Mouse (Mus musculus): Measurements from ENCODE around the gene Zfp750. TPM values are rescaled to one million over a fixed set of nuclear protein-coding genes. Genes with fewer than 3 reads are reported as not detected.

Gene Zfp750
- under 1 TPM in 2 of 4 experiments, not detected in 2; 0.59 to 0.73 TPM for total RNA-seq (2022)

DNA sequence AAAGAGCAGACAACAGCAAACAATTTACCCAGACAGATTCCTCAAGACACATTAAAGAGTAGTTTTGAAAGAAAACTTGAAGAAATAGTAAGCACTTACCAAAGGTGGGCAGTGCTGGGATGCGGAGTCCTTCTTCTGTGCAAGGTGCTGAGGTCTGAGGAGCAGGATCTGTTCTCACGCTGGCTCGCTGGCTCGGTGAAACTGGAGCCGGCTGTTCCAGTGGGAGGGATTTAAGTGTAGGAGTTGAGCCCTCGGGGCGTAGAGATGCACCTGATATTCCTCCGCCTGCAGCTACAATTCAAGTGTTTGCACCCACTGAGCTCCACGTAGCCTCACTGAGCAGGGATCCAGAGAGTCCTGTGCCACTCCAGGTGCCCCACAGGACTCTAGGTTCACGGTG lies at the start of gene Zfp750:
Zfp750 (minus strand) TSS at position 203 of the 400 bp plus-strand sequence.
- DNase-seq: no peak

DNA sequence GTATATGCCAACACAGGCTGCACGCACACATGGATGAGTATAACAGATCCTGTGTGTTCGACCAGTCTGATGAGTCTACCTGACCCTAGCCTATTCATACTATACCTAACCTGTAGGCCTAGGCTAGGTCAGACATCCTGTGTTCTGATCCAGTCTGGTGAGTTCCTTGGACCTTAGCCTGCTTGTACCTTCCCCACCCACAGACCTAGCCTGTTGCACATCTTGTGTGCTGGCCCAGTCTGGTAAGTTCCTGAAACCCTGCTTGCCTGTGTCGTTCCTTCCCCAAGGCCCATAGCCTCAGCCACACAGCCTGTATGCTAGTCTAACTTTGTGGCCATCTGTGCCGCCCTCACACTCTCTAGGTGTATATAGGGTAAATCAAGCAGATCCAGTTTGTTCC lies 45.1 kb upstream of the Zfp750 start:
- no peak for DNase-seq

DNA sequence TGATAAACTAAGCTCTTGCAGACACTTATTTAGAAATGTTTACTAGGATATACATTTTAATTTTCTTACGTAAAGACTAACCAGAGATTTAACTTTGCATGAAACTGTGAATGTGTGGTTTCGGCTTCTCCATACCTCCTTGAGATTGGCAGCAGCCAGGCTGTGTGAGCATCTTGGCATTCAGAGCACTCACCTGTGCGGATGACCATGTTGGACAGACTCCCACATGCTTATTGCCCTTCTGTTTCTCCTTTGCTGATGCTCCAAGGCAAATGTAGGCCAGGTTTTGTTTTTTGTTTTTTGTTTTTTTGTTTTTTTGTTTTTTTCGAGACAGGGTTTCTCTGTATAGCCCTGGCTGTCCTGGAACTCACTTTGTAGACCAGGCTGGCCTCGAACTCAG lies 44.2 kb upstream of the Zfp750 start:
- DNase-seq: no peak

DNA sequence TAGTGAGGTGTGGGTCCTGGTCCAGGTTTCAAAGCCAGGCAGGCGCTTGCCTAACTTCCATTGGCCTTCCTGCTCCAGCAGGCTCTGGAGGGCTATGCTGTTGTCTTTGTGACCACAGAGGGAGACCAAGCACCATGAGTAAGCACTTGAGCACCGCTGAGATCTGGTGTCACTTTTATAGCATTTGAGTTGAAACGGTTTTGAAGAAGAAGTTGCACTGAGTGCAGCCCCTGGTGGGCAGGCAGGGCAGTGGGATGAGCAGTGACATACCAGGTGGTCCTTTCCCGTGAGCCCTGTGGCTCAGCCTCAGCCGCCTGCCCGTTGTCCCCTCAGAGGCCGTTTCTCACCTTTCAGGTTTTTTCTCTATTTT lies 41.1 kb upstream of the Zfp750 start:
- DNase-seq: no peak

DNA sequence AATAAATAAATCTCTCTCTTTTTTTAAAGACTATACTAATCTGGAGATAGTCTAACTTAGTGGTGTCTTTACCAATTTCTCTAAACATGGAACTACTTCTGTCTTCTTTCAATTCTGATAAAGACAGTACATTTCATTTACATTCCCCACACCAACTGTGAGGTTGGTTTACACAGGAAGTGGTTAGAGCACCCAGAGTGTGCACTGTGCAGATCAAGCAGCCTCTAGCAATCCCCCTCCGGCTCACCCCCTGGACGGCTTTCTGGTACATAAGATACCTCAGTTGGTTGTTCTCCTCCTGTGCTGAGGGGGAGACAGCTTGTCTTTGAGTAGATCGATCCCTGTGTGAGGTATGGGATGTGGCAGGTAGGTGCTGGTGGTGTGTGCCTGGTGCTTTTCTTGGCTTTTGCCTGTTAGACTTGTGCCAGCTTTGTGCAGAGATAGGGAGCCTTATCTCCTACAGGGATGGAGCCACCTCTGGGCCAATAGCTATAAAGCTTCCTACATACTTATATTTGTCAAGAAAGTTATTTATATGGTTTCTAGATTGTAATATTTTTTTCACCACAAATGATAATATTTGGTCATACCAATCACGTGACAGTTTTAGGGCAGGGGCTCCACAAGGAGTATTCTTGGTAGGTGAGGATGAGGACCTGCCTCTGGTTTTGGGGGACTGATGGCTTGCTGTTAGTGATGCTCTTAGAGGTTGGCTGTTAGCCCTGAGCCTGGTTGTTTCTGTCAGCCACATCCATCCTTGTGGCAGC lies 40.6 kb upstream of the Zfp750 start:
- DNase-seq: no peak

DNA sequence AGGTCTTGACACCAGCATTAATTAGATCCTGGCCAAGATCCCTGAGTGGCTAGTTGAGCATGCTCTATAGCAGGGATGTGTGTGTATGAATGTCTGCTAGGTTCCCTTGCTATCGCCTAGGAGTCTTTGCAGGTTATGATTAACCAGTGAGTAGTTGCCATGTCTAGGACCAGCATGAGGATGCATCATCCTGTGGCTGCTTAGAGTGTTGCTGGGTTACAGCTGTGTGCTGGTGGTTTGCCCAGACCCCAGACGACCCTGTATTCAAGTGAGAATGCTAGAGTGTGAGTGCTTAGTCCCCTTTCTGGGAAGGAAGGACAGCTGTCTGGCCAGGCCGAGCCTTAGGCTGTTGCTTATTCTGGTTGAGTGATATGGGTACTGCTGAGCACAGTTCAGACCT lies 39.4 kb upstream of the Zfp750 start:
- DNase-seq: no peak

DNA sequence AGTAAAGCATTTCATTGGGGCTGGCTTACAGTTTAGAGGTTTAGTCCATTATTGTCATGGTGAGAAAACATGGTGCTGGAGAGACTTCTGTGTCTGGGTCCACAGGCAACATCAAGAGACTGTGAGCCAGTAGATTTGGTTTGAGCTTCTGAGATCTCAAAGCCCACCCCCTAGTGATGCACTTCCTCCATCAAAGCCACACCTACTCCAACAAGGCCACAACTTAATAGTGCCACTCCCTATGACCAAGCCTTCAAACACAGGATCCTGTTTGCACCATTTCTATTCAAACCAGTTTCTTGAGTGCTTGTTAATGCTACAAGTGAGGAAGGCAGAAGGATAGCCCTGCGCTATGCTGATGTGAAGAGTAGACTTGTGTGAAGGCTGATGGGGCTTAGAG lies 38.8 kb upstream of the Zfp750 start:
- DNase-seq: no peak

DNA sequence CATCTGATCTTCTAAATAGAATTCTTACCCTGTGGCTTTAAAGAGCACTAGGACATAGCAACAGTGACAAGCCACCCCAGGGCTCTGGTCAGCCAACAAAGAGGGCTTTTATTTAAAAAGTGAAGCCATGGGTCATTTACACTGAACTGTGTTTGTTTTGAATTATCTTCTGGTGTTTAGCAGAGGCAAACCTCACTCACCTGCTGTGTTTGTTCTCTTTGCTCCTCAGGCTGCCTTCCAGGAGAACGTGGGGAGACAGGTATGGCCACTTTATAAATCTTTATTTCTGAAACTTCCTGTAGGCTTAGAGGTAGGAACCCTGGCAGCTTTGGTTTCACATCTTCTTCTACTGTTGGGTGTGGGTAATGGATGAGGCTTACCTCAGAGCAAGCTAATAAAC lies 37.6 kb upstream of the Zfp750 start:
- DNase-seq: no peak

DNA sequence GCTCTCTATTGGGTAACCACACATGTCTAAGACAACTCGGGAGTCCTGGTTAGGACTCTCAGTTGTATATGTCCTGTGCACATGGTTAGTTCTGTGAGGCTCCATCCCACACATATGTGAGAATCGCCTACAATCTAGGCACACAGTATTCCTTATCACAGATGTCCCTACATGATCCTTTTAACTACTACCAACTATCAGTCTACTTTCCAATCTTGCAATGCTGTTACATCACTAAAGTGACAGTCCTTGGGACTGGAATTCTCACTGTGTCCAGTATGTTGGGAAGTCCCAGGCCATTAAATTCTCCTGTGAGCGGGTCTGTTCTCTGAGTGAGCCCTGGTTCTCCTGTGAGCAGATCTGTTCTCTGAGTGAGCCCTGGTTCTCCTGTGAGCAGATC lies 34.3 kb upstream of the Zfp750 start:
- DNase-seq: no peak

DNA sequence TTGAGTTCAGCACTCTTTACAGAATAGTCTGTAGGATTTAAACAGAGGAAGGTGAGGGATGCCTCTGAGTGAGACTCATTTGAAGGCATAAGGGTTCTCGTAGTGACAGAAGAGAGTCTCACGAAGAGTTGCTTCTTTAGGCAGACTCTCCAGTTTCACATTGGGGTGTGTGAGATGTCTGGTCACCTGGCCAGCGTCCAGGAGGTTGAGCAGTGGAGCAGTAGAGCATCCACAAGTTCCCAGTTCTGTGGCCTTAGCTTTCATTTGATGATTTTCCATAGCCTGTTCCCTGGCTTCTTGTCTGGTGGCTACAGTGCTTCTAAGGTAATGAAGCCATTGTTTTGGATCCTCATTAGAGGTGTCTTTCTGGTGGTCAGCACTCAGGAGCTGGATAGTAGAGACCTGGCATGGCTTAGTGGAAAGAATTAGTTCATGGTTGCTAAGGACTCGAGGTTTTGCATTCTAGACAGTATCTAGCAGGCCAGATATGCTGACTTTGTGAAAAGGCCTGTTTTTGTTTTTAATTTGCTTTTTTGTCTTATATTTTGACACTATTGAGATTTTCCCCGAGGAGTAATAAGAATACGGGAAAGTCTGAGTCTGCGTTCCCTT lies 33.8 kb upstream of the Zfp750 start:
- no peak for DNase-seq

DNA sequence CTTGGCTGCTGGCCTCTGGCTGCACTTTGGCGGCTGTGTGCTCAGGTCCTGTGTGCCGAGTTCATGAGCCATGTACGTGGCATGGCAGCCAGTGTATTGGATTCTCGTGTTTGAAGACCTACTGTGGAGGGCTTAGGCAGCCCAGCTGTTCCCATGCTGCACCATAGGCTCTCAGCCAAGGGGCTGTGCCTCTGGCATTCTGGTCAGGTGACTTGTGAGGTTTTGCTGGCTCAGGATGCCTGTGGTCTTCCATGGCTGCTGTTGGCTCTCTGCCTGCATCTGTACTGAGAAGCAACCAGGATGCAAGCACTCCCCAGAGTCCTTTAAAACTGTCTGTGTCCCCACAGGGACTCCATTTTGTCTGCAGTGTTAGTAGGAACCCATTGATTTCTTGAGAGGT lies 33.0 kb upstream of the Zfp750 start:
- DNase-seq: no peak

DNA sequence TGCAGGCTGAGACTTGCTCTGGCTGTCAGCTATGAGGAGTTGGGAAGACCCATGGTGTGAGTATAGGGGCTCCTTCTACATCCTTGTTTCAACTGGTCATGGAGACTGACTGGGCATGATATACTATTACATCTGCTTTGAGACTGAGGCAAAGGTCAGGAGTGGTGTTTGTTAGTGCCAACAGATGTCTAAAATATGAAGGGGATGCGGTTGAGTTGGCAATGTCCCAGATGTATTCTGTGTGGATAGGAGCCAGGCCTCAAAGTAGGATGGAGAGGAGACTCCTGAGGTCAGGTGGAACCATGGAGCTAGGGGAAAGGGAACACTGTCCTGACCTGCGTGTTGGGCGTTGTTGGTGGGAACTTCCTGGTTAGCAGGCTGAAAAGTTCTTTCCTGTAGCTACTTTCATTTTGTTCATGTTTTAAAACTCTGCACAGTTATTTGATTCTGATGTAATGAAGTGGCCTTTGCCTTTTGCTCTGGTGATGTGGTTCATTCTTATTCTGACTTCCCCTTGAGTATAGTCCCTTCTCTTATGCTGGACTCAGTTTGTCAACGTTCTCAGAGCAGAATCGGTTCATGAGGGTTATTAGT lies 32.2 kb upstream of the Zfp750 start:
- DNase-seq: no peak

DNA sequence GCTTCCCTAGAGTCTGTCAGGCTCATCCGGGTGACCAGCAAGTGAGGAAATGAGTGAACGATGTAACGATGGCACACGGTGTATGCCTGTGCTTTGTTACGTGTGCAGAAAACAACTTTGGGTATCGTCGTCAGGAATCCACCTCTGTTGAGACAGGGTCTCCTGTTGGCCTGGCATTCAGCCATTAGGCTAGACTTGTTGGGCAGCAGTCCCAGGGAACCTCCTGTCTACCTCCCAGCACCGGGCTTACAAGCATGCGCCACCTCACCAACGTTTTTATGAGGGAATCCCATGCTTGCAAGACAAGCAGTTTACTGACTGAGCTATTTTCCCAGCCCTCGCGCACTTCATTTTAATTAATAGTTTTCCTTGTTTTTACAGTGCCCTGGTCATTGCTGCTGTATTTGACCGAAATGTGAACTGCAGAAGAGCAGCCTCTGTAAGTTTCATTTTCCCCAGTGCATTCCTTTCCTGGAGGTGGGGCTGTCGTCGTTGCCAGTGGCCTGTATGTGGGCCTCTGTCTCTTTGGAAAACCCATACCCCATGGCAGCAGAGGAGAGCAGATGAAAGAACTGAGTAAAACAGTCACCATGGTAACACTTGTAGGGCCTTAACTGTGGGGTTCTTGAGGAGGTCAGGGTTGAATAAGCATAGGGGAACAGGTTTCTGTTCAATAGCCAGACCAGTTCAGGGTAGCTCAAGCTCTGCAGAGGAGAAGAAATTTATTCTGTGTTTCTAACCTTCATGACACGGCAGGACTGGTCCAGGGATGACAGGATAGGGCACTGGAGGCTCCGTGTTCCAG lies 30.9 kb upstream of the Zfp750 start:
- DNase-seq: no peak

DNA sequence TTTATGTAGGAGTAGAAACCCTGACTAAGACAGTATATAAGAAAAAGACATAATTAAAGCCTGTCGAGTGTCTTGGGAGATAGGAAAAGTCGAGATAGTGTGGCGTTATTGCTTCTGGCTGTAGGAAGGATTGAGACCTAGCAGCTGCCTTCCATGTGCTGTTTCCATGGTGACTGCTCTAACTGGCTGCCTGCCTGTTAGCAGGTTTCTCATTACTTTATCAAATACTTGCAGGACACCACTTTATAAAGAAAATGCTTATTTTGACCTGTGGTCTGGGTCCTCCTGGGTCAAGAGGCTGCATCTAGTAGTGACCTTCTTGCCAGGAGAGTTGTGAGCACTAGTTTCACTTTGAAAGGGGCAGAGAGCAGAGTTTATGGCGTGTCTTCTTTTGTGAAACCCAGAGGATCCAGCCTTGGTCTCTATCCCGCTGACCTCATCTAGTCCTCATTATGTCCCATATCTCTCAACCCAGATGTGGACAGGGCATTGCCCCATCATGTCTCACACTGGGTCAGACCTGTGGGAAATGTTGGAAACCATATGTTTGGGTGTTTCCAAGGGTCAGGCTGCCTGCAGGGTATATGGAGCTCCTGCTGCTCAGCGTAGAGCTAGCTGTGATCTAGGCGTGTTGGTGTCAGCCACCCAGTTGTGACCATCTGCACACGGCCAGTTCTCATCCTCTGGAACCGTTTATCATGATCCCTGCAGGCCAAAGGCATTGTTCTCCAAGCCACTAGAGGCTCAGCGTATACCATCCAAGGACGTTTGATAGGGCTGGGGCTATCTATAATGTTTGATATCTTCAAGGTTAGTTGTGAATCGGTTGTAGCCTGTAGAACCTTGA lies 30.1 kb upstream of the Zfp750 start:
- DNase-seq: no peak

DNA sequence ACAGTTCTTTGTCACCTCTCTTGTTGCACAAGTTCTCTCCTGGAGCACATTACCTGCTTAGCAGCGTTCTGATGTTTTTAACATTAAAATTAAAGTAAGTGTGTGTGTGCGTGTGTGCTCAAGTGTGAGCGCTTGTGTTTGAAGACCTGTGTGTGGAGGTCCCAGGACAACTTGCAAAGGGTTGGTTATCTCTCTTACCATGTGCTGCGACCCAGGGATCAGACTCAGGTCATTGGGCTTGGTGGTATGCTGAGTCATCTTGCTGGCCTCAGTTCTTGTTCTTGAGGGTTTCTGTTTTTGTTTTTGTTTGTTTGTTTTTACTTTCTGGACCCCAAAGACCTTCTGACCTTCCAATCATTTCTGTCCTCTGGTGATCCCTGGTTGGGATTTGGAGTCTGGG lies 28.8 kb upstream of the Zfp750 start:
- no peak for DNase-seq

DNA sequence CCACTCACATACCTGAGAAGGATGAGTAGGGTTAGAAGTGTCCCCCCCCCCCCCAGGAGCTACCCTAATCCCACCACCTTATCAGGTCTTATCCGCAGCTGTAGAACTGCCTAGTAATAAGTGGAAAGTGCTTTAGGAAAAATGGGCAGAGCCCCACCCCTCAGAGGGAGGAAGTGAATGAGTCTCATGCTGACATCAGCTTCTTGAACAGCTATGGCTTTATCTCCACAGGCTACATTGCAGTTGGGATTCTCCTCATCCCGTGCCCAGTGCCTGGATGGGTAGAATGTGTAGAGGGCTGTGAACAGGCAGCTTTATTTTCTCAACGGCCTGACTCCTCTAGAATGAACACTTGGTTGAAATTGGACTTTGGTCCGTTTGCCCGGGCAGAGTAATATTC lies 28.1 kb upstream of the Zfp750 start:
- no peak for DNase-seq

DNA sequence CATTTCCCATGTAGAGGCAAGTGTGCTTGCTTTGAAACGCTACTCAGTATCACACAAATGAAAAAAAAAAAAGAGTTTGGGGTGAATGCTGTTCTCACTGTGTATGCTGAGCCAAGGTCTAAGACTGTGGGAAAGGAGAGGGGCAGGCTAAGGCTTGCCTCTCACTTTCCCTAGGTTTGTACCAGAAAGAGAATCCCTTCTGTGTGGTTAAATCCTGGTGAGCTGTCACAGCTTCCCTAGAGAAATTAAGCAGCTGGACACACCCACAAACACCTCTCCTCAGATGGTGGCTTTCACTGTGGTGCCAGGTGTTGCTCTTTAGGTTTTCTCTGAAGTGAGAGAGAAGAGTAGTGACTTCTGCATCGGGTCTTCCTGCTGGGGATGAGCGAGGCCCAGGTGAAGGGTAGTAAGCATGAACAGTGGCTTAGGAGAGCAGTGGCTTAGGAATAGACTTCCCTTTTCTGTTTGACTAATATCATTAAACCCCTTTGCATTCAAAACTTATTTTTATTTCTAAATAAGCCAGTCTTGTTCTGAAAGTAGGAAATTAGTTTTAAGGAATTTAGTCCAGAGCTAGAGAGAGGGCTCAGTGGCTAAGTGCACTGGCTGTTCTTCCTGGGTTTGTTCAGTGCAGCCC lies 26.4 kb upstream of the Zfp750 start:
- no peak for DNase-seq

DNA sequence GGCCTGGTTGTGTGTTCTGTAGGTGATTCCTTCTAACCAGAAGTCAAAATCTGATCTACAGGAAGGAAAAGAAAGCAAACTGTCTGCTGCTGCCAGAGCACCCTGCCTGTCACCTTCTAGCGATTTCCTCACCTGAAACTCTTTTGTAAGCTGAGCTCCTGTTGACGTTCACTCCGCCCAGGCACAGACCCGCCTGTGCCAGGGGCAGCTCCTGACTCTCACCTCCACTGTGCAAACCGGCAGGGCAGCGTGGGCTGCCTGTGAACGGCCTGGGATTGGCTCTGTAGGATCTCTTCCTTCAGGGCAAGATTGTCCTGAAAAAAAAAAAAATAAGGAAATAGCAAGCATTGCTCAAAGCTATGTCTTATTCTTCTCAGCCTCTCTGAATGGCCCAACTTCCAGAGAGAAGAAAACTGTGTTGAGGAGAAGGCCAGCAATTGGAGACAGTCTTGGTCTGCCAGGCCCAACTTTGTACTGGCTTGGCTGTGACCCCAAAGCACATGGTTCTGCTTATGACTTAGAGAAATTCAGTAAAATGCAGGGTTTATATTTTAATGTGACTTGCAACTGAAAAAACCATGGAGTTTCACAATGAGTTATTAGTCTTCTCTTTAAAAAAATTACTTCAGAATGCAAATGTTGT lies 25.7 kb upstream of the Zfp750 start:
- DNase-seq: no peak

DNA sequence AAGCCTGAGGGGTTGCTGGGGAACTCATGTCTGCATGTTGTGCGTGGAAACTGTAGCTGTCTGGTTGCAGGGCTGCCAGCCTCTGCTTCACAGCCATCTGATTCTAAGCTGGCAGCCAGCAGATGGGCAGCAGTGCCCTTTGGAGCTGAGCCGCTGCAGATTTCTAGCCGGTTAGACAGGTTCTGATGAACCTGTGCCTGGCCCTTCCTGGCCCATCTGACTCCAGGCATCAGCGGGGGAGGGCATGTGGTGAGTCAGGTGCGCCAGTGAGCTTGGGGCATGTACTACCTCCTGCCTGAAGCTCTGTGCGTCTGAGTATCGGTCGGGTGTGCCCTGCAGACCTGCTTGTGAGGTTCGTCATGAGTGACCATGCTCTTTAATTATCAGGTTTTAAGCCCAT lies 24.8 kb upstream of the Zfp750 start:
- DNase-seq: no peak

DNA sequence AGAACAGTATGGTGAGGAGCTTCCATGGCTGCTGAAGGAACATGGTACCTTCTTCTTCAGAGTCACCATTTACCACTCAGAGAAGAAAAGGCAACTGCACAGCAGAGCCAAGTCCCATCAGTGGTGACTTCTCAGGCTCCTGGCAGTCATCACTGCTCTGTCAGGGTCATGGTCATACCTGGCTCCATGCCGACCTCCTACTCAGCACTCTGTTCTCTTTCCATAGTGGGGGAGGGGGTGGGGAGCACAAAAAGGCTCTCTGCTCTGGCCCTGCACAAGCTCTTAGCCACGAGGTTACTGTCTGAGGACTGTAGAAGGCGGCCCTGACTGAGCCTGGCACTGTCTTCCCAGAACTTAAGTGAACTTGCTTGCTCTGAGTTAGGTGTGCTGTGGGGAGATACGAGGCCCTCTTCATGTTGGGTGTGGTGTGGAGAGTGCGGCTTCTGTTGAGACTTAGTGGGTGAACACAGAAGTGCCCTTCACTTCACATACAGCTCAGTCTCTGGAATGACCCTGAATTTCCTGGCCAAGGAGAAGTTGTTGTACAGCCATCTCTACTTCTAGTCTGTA lies 24.2 kb upstream of the Zfp750 start:
- DNase-seq: peak; percentile 68

DNA sequence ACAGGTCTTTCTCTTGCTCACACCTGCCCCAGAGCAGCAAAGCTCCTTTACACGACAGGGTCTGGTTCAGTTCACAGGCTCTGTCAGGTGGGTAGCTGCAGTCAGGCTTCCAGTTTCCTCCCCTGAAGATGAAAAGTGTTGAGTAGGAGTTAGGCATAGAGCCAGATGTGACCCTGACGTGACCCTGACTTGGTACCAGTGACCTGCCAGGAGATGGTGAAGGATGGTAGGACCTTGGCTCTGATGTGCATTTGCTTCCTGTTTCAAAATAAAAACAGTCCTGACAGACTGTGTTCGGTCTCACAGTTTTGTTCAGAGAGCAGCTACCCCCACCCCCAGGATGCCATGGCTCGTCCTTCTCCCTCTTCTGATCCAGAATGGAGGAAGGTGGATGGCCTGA lies 23.3 kb upstream of the Zfp750 start:
- DNase-seq: peak; percentile 79

Measured in adrenal gland, adult 8-10 months (tissue).